Mouse (Mus musculus): ENCODE measurements at regions not wholly inside any gene's neighbourhood (a gene's known extent, or its start where the extent isn't known, plus 50 kb on each side); places are given as distances from the start of the nearest gene placed in this dataset.

DNA sequence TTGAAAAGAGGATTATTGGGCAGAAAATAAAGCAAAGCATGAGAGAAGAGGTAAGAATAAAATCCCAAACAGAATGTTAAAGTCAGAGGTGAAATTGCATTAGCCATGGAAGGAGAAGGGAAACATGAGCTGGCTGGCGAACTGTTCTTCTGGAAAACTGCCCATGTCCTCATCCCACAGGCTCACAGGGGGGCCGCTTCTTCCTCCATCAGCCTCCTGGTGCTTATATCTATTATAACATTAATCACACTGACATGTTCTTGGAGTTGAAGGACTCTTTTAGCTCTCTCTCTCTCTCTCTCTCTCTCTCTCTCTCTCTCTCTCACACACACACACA lies 293.4 kb upstream of the Chrm3 start:
- Histone ChIP-seq H3K4me3 (replicated peaks; ENCODE audit: low read length) (no peak overlapping the region), H3K27me3 (ENCODE audit: control insufficient read depth, insufficient read depth, low read length) (no peaks in the 10 kb centered on the region), H3K9me3 (ENCODE audit: control insufficient read depth, low read length) (0 out of 2 replicates have a peak, but pooled peaks cover 5% of the 10 kb centered on the region), H3K27ac (no peak overlapping the region), H3K36me3 (replicated peaks; ENCODE audit: control insufficient read depth, insufficient read depth) (no peaks in the 10 kb centered on the region), H3K4me1 (replicated peaks; ENCODE audit: control insufficient read depth, insufficient read depth, low read length) (no peaks in the 10 kb centered on the region), H3K9ac (no peak overlapping the region), H3K4me2 (replicated peaks) (no peak overlapping the region)
- WGBS = 50% methylated on average over 2 of the region's 2 CpGs
- DNase-seq (ENCODE audit: low spot score) (peak; percentile 25), ATAC-seq (ENCODE audit: low FRiP score) (peak; percentile 64; the same call in 1 of the 2 replicates)

DNA sequence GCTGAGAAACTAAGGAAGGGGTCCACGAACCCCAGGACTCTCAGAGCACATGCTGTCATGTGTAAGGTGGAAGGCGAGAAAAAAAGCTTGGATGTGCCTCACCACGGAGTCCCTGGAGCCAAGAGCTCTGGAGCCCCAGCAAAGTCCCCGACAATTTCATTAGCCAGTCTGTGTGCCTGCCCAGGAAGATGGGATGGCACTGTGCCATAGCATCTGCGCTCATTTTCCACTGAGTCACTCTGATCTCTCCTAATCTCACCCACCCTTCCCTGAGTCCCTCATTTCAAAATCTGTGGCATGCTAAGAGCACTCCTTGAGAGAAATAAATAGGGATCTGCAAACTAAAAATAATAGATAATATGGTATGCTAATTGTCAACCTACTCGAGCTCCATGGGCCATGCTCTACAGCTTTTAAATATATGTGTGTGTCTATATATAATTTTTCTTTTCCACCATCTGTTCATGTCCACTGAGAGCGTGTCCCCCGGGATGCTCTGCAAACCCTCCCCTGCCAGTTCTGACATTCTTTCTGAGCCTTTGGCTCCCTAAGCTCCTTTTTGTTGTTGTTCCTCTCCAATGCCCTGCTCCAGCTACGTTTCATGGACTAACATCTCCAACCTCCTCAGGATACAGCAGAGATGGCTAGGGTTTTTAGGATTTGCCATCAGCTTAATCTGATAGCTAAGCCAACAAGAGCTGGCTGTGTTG lies 292.9 kb upstream of the Chrm3 start:
- Histone ChIP-seq H3K4me1 (replicated peaks; ENCODE audit: control insufficient read depth, insufficient read depth, low read length) (no peaks in the 10 kb centered on the region), H3K9ac (no peak overlapping the region), H3K36me3 (replicated peaks; ENCODE audit: control insufficient read depth, insufficient read depth) (no peaks in the 10 kb centered on the region), H3K27me3 (ENCODE audit: control insufficient read depth, insufficient read depth, low read length) (no peaks in the 10 kb centered on the region), H3K4me2 (replicated peaks) (no peak overlapping the region), H3K4me3 (replicated peaks; ENCODE audit: low read length) (no peak overlapping the region), H3K9me3 (ENCODE audit: control insufficient read depth, low read length) (0 out of 2 replicates have a peak, but pooled peaks cover 5% of the 10 kb centered on the region), H3K27ac (0 out of 2 replicates have a peak overlapping the region, but pooled peaks have one; percentile 14)
- 56% methylated on average over 9 of the region's 9 CpGs for WGBS
- ATAC-seq (ENCODE audit: low FRiP score) (peak; percentile 62), DNase-seq (ENCODE audit: low spot score) (peak; percentile 58)

DNA sequence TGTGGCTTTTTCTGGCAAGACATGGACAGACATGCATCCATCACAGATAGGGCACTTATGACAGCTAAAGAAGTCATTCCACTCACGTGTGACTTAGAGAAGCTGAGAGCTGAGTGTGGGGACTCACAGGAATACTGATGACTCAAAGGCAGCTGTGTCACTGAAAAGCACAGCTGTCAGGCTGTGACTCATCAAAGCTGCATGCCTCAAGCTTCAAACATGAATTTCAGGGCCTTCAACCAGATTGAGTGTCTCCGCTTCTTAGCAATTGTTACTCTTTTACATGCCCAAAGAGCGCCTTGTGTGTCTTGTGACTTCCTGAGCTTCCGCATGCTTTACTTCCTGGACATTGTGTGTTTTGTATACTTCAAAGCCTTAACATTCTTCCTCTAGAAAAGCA lies 276.2 kb upstream of the Chrm3 start:
- no peak overlapping the region for H3K27ac ChIP-seq
- H3K4me2 ChIP-seq (replicated peaks) = no peak overlapping the region
- H3K27me3 ChIP-seq (ENCODE audit: control insufficient read depth, insufficient read depth, low read length) = no peaks in the 10 kb centered on the region
- no peaks in the 10 kb centered on the region for H3K36me3 ChIP-seq (replicated peaks; ENCODE audit: control insufficient read depth, insufficient read depth)
- no peaks in the 10 kb centered on the region for H3K9me3 ChIP-seq (ENCODE audit: control insufficient read depth, low read length)
- WGBS = 71% methylated on average over 4 of the region's 4 CpGs
- H3K4me1 ChIP-seq (replicated peaks; ENCODE audit: control insufficient read depth, insufficient read depth, low read length) = no peaks in the 10 kb centered on the region
- H3K4me3 ChIP-seq (replicated peaks; ENCODE audit: low read length) = no peak overlapping the region
- DNase-seq (ENCODE audit: low spot score) (no peak), ATAC-seq (ENCODE audit: low FRiP score) (0 out of 2 replicates have a peak, but pooled peaks have one; percentile 40)
- no peak overlapping the region for H3K9ac ChIP-seq

DNA sequence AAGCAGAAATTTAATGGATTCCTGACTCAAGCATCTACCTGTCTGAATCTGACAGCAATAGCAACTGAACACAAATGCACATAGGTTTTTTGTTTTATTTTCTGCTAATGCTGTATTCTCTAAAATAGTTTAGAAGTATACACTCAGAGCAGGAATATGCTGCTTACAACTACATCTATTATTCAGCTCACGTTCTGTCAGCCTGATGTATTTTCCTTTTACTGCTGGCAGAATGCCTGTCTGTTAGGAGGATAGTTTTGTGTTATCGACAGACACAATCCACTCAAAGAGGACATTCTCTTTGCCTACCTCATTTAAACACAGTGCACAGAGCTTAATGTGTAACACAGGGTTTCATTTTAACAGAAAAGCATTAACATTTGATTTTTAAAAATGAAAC lies 269.8 kb upstream of the Chrm3 start:
- no peak overlapping the region for H3K4me3 ChIP-seq (replicated peaks; ENCODE audit: low read length)
- H3K36me3 ChIP-seq (replicated peaks; ENCODE audit: control insufficient read depth, insufficient read depth) = no peaks in the 10 kb centered on the region
- H3K27me3 ChIP-seq (ENCODE audit: control insufficient read depth, insufficient read depth, low read length) = no peaks in the 10 kb centered on the region
- H3K9ac ChIP-seq = no peak overlapping the region
- H3K4me1 ChIP-seq (replicated peaks; ENCODE audit: control insufficient read depth, insufficient read depth, low read length) = no peaks in the 10 kb centered on the region
- DNase-seq (ENCODE audit: low spot score) = peak; percentile 33
- no peak for ATAC-seq (ENCODE audit: low FRiP score)
- no peak overlapping the region for H3K27ac ChIP-seq
- no peak overlapping the region for H3K4me2 ChIP-seq (replicated peaks)
- H3K9me3 ChIP-seq (ENCODE audit: control insufficient read depth, low read length) = no peaks in the 10 kb centered on the region
- WGBS = 52% methylated on average over 2 of the region's 2 CpGs

GRCm38 (mm10) chr13:10619661-10620060 lies 259.0 kb upstream of the Chrm3 start:
- no peaks in the 10 kb centered on the region for H3K36me3 ChIP-seq (replicated peaks; ENCODE audit: control insufficient read depth, insufficient read depth)
- no peak for DNase-seq (ENCODE audit: low spot score)
- H3K27me3 ChIP-seq (ENCODE audit: control insufficient read depth, insufficient read depth, low read length) = no peaks in the 10 kb centered on the region
- H3K4me1 ChIP-seq (replicated peaks; ENCODE audit: control insufficient read depth, insufficient read depth, low read length) = no peaks in the 10 kb centered on the region
- H3K4me3 ChIP-seq (replicated peaks; ENCODE audit: low read length) = no peak overlapping the region
- no peaks in the 10 kb centered on the region for H3K9me3 ChIP-seq (ENCODE audit: control insufficient read depth, low read length)
- no peak overlapping the region for H3K9ac ChIP-seq
- no peak for ATAC-seq (ENCODE audit: low FRiP score)
- H3K4me2 ChIP-seq (replicated peaks) = no peak overlapping the region
- H3K27ac ChIP-seq = no peak overlapping the region

DNA sequence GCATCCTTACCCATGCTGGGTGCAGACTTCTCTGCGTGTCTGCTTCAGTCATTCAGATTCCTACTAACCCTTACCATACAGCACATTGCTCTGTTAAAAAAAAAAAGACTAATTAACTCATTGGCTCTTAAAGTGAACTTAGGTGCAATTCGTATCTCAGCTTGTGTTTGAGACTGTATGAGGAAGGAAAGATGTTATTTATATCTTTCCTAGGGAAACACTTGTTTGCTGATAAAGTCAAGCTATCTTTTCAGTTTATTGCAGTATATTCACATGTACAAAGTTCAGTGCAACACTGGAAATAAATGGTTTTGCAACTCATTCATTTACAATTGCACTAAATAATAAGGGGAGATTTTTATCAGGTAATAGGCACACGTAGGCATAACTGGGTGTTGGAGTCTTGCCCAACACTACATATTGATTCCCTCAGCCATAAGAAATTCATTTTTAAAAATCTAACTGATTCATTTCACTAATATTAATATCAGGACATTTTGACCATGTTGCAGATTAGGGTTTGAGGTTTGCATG lies 257.8 kb upstream of the Chrm3 start:
- Histone ChIP-seq H3K9ac (no peak overlapping the region), H3K27me3 (ENCODE audit: control insufficient read depth, insufficient read depth, low read length) (no peaks in the 10 kb centered on the region), H3K4me1 (replicated peaks; ENCODE audit: control insufficient read depth, insufficient read depth, low read length) (no peaks in the 10 kb centered on the region), H3K4me2 (replicated peaks) (no peak overlapping the region), H3K9me3 (ENCODE audit: control insufficient read depth, low read length) (no peaks in the 10 kb centered on the region), H3K36me3 (replicated peaks; ENCODE audit: control insufficient read depth, insufficient read depth) (no peaks in the 10 kb centered on the region), H3K4me3 (replicated peaks; ENCODE audit: low read length) (no peak overlapping the region), H3K27ac (no peak overlapping the region)
- no peak for DNase-seq (ENCODE audit: low spot score)
- no peak for ATAC-seq (ENCODE audit: low FRiP score)
- WGBS = 85% methylated on average over 3 of the region's 3 CpGs

DNA sequence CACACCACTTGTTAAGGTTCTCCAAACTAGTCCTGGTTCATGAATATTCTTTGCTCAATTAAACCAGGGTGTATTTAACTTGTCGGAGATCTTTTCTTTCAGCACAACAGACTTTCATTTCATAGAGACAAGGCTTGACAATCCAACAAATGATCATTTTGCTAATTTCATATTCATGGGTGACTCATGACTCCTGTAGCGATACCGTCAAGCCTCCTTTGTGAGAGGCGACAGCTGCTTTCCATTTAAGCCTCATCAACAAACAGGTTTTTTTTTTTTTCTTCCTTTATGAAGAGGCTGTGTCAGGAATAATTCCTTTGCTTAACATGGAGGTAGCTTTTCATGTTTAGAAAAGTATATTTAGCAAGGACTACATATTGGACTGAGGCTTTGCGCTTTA lies 214.3 kb upstream of the Chrm3 start:
- H3K36me3 ChIP-seq (replicated peaks; ENCODE audit: control insufficient read depth, insufficient read depth) = no peaks in the 10 kb centered on the region
- no peaks in the 10 kb centered on the region for H3K4me1 ChIP-seq (replicated peaks; ENCODE audit: control insufficient read depth, insufficient read depth, low read length)
- H3K27me3 ChIP-seq (ENCODE audit: control insufficient read depth, insufficient read depth, low read length) = no peaks in the 10 kb centered on the region
- no peaks in the 10 kb centered on the region for H3K9me3 ChIP-seq (ENCODE audit: control insufficient read depth, low read length)
- no peak overlapping the region for H3K4me3 ChIP-seq (replicated peaks; ENCODE audit: low read length)
- H3K9ac ChIP-seq = no peak overlapping the region
- H3K27ac ChIP-seq = no peak overlapping the region
- no peak for ATAC-seq (ENCODE audit: low FRiP score)
- WGBS = 60% methylated on average over 5 of the region's 5 CpGs
- no peak for DNase-seq (ENCODE audit: low spot score)
- no peak overlapping the region for H3K4me2 ChIP-seq (replicated peaks)

- ATAC-seq (ENCODE audit: low FRiP score) = no peak
These were observed 206.2 kb upstream of the Chrm3 start for GRCm38 (mm10) chr13:10566825-10567224.

GRCm38 (mm10) chr13:10557559-10557958 lies 196.9 kb upstream of the Chrm3 start:
- 57% methylated on average over 1 of the region's 1 CpGs for WGBS
- Histone ChIP-seq H3K27ac (no peak overlapping the region), H3K4me1 (replicated peaks; ENCODE audit: control insufficient read depth, insufficient read depth, low read length) (no peaks in the 10 kb centered on the region), H3K4me3 (replicated peaks; ENCODE audit: low read length) (no peak overlapping the region), H3K9me3 (ENCODE audit: control insufficient read depth, low read length) (no peaks in the 10 kb centered on the region), H3K4me2 (replicated peaks) (no peak overlapping the region), H3K36me3 (replicated peaks; ENCODE audit: control insufficient read depth, insufficient read depth) (no peaks in the 10 kb centered on the region), H3K9ac (no peak overlapping the region), H3K27me3 (ENCODE audit: control insufficient read depth, insufficient read depth, low read length) (no peaks in the 10 kb centered on the region)
- ATAC-seq (ENCODE audit: low FRiP score) = no peak
- DNase-seq (ENCODE audit: low spot score) = no peak

More at GRCm38 (mm10) chr13:10566825-10567224, 206.2 kb upstream of the Chrm3 start:
- H3K27me3 ChIP-seq (ENCODE audit: control insufficient read depth, insufficient read depth, low read length) = no peaks in the 10 kb centered on the region
- H3K27ac ChIP-seq = no peak overlapping the region
- H3K4me1 ChIP-seq (replicated peaks; ENCODE audit: control insufficient read depth, insufficient read depth, low read length) = no peaks in the 10 kb centered on the region
- H3K9me3 ChIP-seq (ENCODE audit: control insufficient read depth, low read length) = no peaks in the 10 kb centered on the region
- H3K9ac ChIP-seq = no peak overlapping the region
- no peak overlapping the region for H3K4me2 ChIP-seq (replicated peaks)
- no peak overlapping the region for H3K4me3 ChIP-seq (replicated peaks; ENCODE audit: low read length)
- no peaks in the 10 kb centered on the region for H3K36me3 ChIP-seq (replicated peaks; ENCODE audit: control insufficient read depth, insufficient read depth)
- no peak for DNase-seq (ENCODE audit: low spot score)
- WGBS = 97% methylated on average over 1 of the region's 1 CpGs

DNA sequence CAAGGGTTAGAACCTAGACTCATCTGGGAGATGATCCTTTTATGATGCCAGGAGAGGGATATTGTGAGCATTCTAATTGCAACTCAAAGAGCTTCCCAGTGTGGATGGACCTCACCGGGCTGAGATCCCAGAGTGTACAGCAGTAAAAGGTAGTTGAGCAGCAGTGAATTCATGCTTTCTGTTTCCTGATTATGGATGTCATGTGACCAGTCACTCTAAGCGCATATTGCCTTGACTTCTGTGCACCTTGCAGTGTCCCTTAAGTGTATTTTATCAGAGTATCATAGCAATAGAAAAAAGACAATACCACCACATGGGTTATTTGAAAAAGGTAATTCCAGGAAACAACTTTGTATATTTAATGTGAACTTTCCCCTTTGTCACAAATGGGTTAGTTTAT lies 193.9 kb upstream of the Chrm3 start:
- Histone ChIP-seq H3K36me3 (replicated peaks; ENCODE audit: control insufficient read depth, insufficient read depth) (no peaks in the 10 kb centered on the region), H3K27me3 (ENCODE audit: control insufficient read depth, insufficient read depth, low read length) (no peaks in the 10 kb centered on the region), H3K27ac (no peak overlapping the region), H3K9me3 (ENCODE audit: control insufficient read depth, low read length) (no peaks in the 10 kb centered on the region), H3K4me1 (replicated peaks; ENCODE audit: control insufficient read depth, insufficient read depth, low read length) (no peaks in the 10 kb centered on the region), H3K4me2 (replicated peaks) (no peak overlapping the region), H3K4me3 (replicated peaks; ENCODE audit: low read length) (no peak overlapping the region), H3K9ac (no peak overlapping the region)
- WGBS = 82% methylated on average over 2 of the region's 2 CpGs
- ATAC-seq (ENCODE audit: low FRiP score) (no peak), DNase-seq (ENCODE audit: low spot score) (no peak)

All from hindbrain, embryonic 14.5 days (tissue).